Mouse (Mus musculus): ENCODE measurements around the gene Ppp1r2. TPM values are rescaled to one million over a fixed set of nuclear protein-coding genes. Genes with fewer than 3 reads are reported as not detected.

Gene Ppp1r2
- total RNA-seq, 2 experiments from 2014 or later = 70.6 to 78.2 TPM

DNA sequence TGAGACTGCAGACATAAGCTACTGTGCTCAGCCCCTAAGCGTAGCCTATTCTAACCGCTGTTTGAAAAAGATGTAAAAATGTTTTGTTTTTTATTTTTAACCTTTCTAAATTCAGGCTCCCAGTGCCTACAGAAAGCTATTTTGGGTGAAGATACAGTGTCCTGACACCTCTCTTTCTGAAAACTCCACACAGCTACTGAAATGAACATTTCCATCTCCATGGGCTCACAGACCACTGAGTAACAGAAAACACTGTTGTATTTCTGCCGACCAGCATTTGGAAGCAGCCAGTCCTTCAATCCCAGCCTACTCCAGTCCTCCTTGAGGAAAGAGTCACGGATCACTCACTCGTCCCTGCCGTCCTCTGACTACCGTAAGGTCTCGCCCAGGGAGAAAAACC, 34.5 kb downstream of the Ppp1r2 start:
- intact Hi-C loops (cut with DNase I) = loop anchor here (5.0 kb wide), 2 partner anchors 38 to 107 kb away; partner anchors contain the start of gene Acap2
- no peak for DNase-seq (ENCODE audit: low spot score in 2 of 2)

- intact Hi-C loops (cut with DNase I) = no loop called here
- DNase-seq (ENCODE audit: low spot score in 2 of 2) = no peak
Observed at GRCm38 (mm10) chr16:31238281-31238680, 36.8 kb downstream of the Ppp1r2 start.

- DNase-seq (ENCODE audit: low spot score in 2 of 2) = no peak
- intact Hi-C loops (cut with DNase I) = no loop called here
Observed at GRCm38 (mm10) chr16:31235457-31236310, 39.4 kb downstream of the Ppp1r2 start.

DNA sequence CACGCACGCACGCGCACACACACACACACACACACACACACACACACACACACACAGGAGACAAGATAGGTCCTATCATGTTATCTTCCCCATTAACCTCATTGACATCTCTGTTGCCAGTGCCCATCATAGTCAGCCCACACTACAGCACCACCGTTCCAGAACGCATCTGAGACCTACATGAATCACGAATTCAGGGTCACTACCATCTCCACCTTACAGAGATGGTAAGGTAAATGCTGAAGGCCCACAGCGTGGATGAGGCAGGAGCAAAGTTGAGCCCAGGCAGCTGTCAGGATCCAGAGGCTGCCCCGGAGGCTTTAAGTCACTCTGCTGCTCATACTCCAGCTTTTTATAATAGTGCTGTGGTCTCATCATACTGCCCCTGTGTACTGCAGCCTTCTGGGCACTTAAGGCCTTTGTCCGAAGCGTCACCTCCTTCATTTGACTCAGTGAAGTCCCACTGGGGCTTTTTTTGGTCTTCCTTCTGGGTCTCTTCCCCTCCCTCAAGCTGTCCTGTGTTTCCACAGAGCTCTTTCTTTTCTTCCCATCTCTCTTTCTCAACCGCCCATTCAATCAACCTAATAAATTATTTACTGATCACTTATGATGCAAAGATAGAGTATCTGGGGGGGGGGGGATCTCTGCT, 40.1 kb downstream of the Ppp1r2 start:
- DNase-seq (ENCODE audit: low spot score in 2 of 2) = no peak
- intact Hi-C loops (cut with DNase I) = no loop called here

GRCm38 (mm10) chr16:31234356-31234755, 40.7 kb downstream of the Ppp1r2 start:
- intact Hi-C loops (cut with DNase I) = no loop called here
- no peak for DNase-seq (ENCODE audit: low spot score in 2 of 2)

DNA sequence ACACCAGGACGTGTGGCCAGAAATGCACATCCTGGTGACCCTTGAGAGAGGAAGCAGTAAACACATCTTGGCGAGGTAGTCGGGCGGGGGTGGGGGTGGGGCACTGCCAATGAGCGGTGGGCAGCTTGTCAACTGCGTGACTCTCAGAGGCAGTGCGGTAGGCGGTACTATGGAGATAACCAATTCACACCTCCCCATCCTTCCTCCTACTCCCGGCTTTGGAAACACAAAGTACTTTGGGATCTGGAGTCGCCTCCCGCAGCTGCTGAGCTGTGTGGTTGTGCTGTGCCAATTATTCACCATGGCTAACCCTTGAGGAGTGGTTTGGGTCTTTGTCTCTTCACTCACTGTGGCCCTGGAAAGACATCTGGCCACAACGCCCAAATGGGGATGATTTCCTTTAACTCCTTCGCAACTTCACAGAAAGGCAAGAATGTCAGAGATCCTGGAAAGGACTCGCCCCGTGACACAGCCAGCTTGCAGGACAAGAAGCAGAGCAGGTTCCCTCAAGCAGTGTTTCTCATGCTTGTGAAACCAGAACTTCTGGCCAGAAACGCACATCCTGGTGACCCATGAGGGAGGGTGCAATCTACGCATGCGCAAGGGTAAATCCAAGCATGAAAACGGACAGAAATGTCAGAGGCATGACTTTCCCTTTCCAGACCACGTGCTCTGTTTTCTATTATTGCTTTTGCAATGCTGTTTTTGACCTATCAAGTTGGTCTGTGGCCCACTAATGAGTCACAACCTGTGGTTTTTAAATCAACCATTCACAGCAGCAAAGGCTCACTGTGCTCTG, 41.3 kb downstream of the Ppp1r2 start:
- peak; percentile 60 to 91 for DNase-seq (ENCODE audit: low spot score in 2 of 2)
- intact Hi-C loops (cut with DNase I) = no loop called here

DNA sequence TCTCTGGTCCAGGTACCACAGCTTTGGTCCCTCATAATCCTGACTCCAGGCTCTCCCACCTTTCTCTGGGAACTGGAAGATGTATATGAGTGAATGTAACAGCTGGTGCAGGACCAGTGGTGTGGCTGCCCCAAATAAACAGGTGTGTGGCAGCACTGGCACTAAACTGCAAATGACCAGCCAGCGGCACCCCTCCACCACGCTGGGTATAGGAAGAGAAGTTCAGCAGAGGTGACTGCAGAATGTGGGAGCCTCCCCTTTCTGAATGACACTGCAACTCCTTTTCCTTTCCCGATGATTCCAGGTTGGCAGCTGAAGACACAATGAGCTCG, 41.9 kb downstream of the Ppp1r2 start:
- intact Hi-C loops (cut with DNase I) = no loop called here
- DNase-seq (ENCODE audit: low spot score in 2 of 2) = no peak

- intact Hi-C loops (cut with DNase I) = no loop called here
Observed at GRCm38 (mm10) chr16:31232491-31233166, 42.4 kb downstream of the Ppp1r2 start.

GRCm38 (mm10) chr16:31231591-31231990, 43.5 kb downstream of the Ppp1r2 start:
- intact Hi-C loops (cut with DNase I) = no loop called here
- DNase-seq (ENCODE audit: low spot score in 2 of 2) = peak in 1 of 2 experiments; percentile 15

More at GRCm38 (mm10) chr16:31232491-31233166, 42.4 kb downstream of the Ppp1r2 start:
- peak in 1 of 2 experiments; percentile 3 for DNase-seq (ENCODE audit: low spot score in 2 of 2)

GRCm38 (mm10) chr16:31227746-31228145, 47.3 kb downstream of the Ppp1r2 start:
- intact Hi-C loops (cut with DNase I) = no loop called here
- DNase-seq (ENCODE audit: low spot score in 2 of 2) = no peak

GRCm38 (mm10) chr16:31215271-31215670, 59.8 kb downstream of the Ppp1r2 start:
- intact Hi-C loops (cut with DNase I) = no loop called here

GRCm38 (mm10) chr16:31213463-31213862, 61.6 kb downstream of the Ppp1r2 start:
- intact Hi-C loops (cut with DNase I) = no loop called here
- no peak for DNase-seq (ENCODE audit: low spot score in 2 of 2)

More at GRCm38 (mm10) chr16:31215271-31215670, 59.8 kb downstream of the Ppp1r2 start:
- DNase-seq (ENCODE audit: low spot score in 2 of 2) = no peak

- intact Hi-C loops (cut with DNase I) = no loop called here
- no peak for DNase-seq (ENCODE audit: low spot score in 2 of 2)
Observed at GRCm38 (mm10) chr16:31211503-31211902, 63.6 kb downstream of the Ppp1r2 start.

DNA sequence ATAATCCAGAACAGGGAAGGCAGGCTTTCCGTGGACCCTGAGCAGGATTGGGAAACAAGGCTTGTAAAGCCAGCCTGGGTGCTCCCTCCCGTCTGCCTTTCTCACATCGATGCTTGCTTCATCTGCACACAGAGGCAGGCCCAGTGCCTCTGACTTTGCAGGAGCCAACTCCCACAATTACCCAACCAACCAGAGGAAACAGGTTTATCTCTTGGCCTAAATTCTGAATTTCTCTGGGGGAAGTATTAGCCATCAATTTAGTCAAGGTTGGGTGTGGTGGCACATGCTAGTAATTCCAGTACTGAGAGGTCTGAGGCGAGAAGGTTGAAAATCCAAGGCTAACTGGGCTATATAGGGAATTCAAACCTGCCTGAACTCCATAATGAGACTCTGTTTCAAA, 64.6 kb downstream of the Ppp1r2 start:
- no peak for DNase-seq (ENCODE audit: low spot score in 2 of 2)
- intact Hi-C loops (cut with DNase I) = no loop called here

GRCm38 (mm10) chr16:31209911-31210310, 65.2 kb downstream of the Ppp1r2 start:
- no peak for DNase-seq (ENCODE audit: low spot score in 2 of 2)
- intact Hi-C loops (cut with DNase I) = no loop called here

- intact Hi-C loops (cut with DNase I) = no loop called here
- DNase-seq (ENCODE audit: low spot score in 2 of 2) = no peak
Observed at GRCm38 (mm10) chr16:31205726-31206125, 69.4 kb downstream of the Ppp1r2 start.

- DNase-seq (ENCODE audit: low spot score in 2 of 2) = no peak
Observed at GRCm38 (mm10) chr16:31205187-31205586, 69.9 kb downstream of the Ppp1r2 start.

GRCm38 (mm10) chr16:31204216-31204615, 70.9 kb downstream of the Ppp1r2 start:
- DNase-seq (ENCODE audit: low spot score in 2 of 2) = peak; percentile 32 to 85
- intact Hi-C loops (cut with DNase I) = loop anchor here (5.0 kb wide), 2 partner anchors 38 to 68 kb away; no protein-coding TSS in a partner anchor

More at GRCm38 (mm10) chr16:31205187-31205586, 69.9 kb downstream of the Ppp1r2 start:
- intact Hi-C loops (cut with DNase I) = no loop called here

GRCm38 (mm10) chr16:31201704-31202103, 73.4 kb downstream of the Ppp1r2 start:
- intact Hi-C loops (cut with DNase I) = loop anchor here (5.0 kb wide), 2 partner anchors 41 to 71 kb away; no protein-coding TSS in a partner anchor
- no peak for DNase-seq (ENCODE audit: low spot score in 2 of 2)

All from left cerebral cortex, postnatal 14 days (tissue).